22 mouse cellular contexts compared by ENCODE assay signal in the genomic region with DNA sequence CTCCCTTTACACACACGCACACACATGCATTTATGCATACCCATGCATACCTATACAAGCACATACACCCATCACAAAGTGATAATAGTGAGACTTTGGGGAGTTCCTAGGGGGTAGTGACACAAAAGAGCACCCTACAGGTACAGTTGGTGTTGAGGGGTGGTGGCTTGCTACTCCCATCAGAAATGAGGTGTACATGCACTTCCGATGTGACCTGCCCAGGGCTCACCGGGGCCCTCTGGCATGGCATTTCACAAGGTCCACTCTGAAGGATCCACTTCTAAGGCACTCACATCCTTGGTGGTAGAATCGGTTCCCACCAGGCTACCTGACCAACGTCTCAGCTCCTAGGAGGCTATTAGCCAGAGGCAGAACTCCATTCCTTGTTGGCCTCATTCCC. TPM values are rescaled to one million over a fixed set of nuclear protein-coding genes. Genes with fewer than 3 reads are reported as not detected.
DNase-seq lines count a peak whose midpoint lies in the region.
"Had no signal": no experiment of that assay in that cellular context is flagged by ENCODE, and none has a peak within 500 bp of the region (broad histone marks: within the 10 kb centered on the region; RNA-seq: fewer than 3 reads in every experiment).

No protein-coding gene starts in this region.

- peaks cover 19% of the 10 kb centered on the region for H3K4me1 ChIP-seq in heart, embryonic 10.5 days
- peaks cover 14% of the 10 kb centered on the region; the same call in 1 of the 2 replicates for H3K4me1 ChIP-seq in brown adipose tissue, adult 24 weeks (ENCODE audit: control insufficient read depth, insufficient read depth, insufficient read length, low read length)

- no peaks in the 10 kb centered on the region for H3K36me3 ChIP-seq in heart, embryonic 10.5 days
- H3K36me3 ChIP-seq: embryonic facial prominence, embryonic 13.5 days; embryonic facial prominence, embryonic 15.5 days; forebrain, embryonic 10.5 days; forebrain, embryonic 12.5 days had no signal

- peak; percentile 63 for DNase-seq in heart, embryonic 10.5 days (ENCODE audit: low spot score)
- no peak for DNase-seq in heart, adult 18-20 months
- peak; percentile 54 for DNase-seq in NIH3T3 (ENCODE audit: low read depth)
- DNase-seq in layer of hippocampus, adult 18-20 months (ENCODE audit: low spot score in 2 of 2): no peak
- DNase-seq in spleen, adult 12 weeks (ENCODE audit: low spot score): no peak
- DNase-seq: adrenal gland, adult 8-10 months; cerebellum, adult 11 months; cerebellum, adult 18-20 months; cerebellum, adult 8-10 months; cerebellum, adult 9-11 months; cerebellum, postnatal 36 days; embryo, embryonic 11 days had no signal

- WGBS in heart, embryonic 10.5 days: 88% methylated on average over 5 of the region's 5 CpGs

- no peaks in the 10 kb centered on the region for H3K9me3 ChIP-seq in heart, embryonic 10.5 days
- H3K9me3 ChIP-seq: embryonic facial prominence, embryonic 13.5 days; embryonic facial prominence, embryonic 15.5 days; forebrain, embryonic 10.5 days; forebrain, embryonic 12.5 days had no signal

- 0 out of 2 replicates have a peak, but pooled peaks cover 10% of the 10 kb centered on the region for H3K27me3 ChIP-seq in heart, embryonic 10.5 days (ENCODE audit: insufficient read depth, poor library complexity, severe bottlenecking)
- H3K27me3 ChIP-seq: embryonic facial prominence, embryonic 13.5 days; embryonic facial prominence, embryonic 15.5 days; Patski had no signal

- no peak overlapping the region for H3K4me3 ChIP-seq in heart, embryonic 10.5 days
- H3K4me3 ChIP-seq in brown adipose tissue, adult 24 weeks (ENCODE audit: insufficient read depth, low read depth, low read length): no peak overlapping the region
- H3K4me3 ChIP-seq: embryonic facial prominence, embryonic 13.5 days; embryonic facial prominence, embryonic 15.5 days; erythroblast, embryonic 14.5 days; forebrain, embryonic 10.5 days; forebrain, embryonic 12.5 days had no signal

- H3K27ac ChIP-seq in heart, embryonic 10.5 days: no peak overlapping the region
- H3K27ac ChIP-seq in brown adipose tissue, adult 24 weeks (replicated peaks; ENCODE audit: low read depth, low read length): peak overlapping the region; percentile 69
- H3K27ac ChIP-seq: embryonic facial prominence, embryonic 13.5 days; embryonic facial prominence, embryonic 15.5 days; forebrain, embryonic 10.5 days; forebrain, embryonic 12.5 days had no signal

RNA-seq across cellular contexts. Expression of gene Pctp, which starts 26.3 kb away (rescaled TPM):
- 26.2 and 28.5 TPM in 2 replicates for polyA plus RNA-seq in heart, embryonic 10.5 days (2016; fragmentation: Nextera tagmentation; extraction: Ambion mirVana)
- 1 to 10 TPM; 4.0 to 4.7 TPM for total RNA-seq in heart, adult 18-20 months (2021)
- 6.2 and 11.4 TPM in 2 replicates for polyA plus RNA-seq in brown adipose tissue, adult 24 weeks (2012; ENCODE audit: insufficient read depth, insufficient read length, missing spikeins)
- total RNA-seq in layer of hippocampus, adult 18-20 months (2021): 1 to 10 TPM; 1.5 to 1.8 TPM

RNA-seq across cellular contexts. Expression of gene Tmem100, which starts 53.8 kb away (rescaled TPM):
- 13.6 and 14.1 TPM in 2 replicates for polyA plus RNA-seq in heart, embryonic 10.5 days (2016; fragmentation: Nextera tagmentation; extraction: Ambion mirVana)
- 10 to 100 TPM in 1 of 2 experiments, 1 to 10 TPM in 1; 9.8 to 15.2 TPM for total RNA-seq in heart, adult 18-20 months (2021)
- 4.9 and 9.5 TPM in 2 replicates for polyA plus RNA-seq in brown adipose tissue, adult 24 weeks (2012; ENCODE audit: insufficient read depth, insufficient read length, missing spikeins)
- total RNA-seq in layer of hippocampus, adult 18-20 months (2021): 10 to 100 TPM; 14.3 to 14.4 TPM
- total RNA-seq: MEL had no signal
- polyA plus RNA-seq: activated CD4-positive, CD25-positive, alpha-beta regulatory T cell, adult 4 months; C2C12; erythroblast, embryonic 14.5 days; Patski had no signal

Comparison
In these comparisons a context has a peak if more than half of its experiments do, and no peak if none do; other contexts are left out.
1. DNase-seq: peak in heart, embryonic 10.5 days (single experiment) and NIH3T3 (single experiment); none in heart, adult 18-20 months (0 of 2), layer of hippocampus, adult 18-20 months (0 of 2) and spleen, adult 12 weeks (single experiment).